Comparison of ENCODE assay signal across 8 mouse cellular contexts in genomic region chr6:119903081-119903789, GRCm38 (mm10). TPM values are rescaled to one million over a fixed set of nuclear protein-coding genes. Genes with fewer than 3 reads are reported as not detected.
DNase-seq lines count a peak whose midpoint lies in the region; ATAC-seq and TF ChIP-seq lines count a peak whose summit lies in the region.

No protein-coding gene starts in this region.

- CTCF ChIA-PET in Patski (lab: Charles Lee) = no interaction called here

- in situ Hi-C loops in Patski (cut with MboI; ENCODE audit: low pct_unique_long_range_greater_than_20kb) = no loop called here

- peak overlapping the region; percentile 89 for H3K4me2 ChIP-seq in heart, embryonic 14.5 days (ENCODE audit: low read length)
- peak overlapping the region; percentile 62 for H3K4me2 ChIP-seq in forebrain, postnatal 0 days (ENCODE audit: low read depth)

- intact Hi-C loops in heart, postnatal 14 days (cut with DNase I) = loop anchor here (2.0 kb wide), 1 partner anchor 56 kb away; no protein-coding TSS in a partner anchor
- intact Hi-C loops in gastrocnemius, postnatal 14 days (cut with DNase I; ENCODE audit: low total_unique reads) = no loop called here

- no peak for ATAC-seq in heart, embryonic 14.5 days (ENCODE audit: insufficient number of reproducible peaks, insufficient read depth, low FRiP score, low read depth)
- ATAC-seq in Patski = peak; percentile 8
- ATAC-seq in forebrain, postnatal 0 days = no peak; the same call in 1 of the 2 replicates

- no peak for DNase-seq in heart, postnatal 14 days
- no peak for DNase-seq in Patski (ENCODE audit: low read depth, low spot score)
- DNase-seq in forebrain, postnatal 0 days = no peak
- DNase-seq in left cerebral cortex, adult 9 months (ENCODE audit: low spot score in 2 of 2) = no peak
- DNase-seq in B cell, adult 2 months = no peak
- no peak for DNase-seq in gastrocnemius, postnatal 14 days

- POLR2A ChIA-PET in Patski (lab: Charles Lee) = interaction anchor here (0.9 to 1.6 kb wide), 2 partner anchors 14 to 55 kb away, joined by 3 to 6 read pairs; no protein-coding TSS in a partner anchor

- H3K27ac ChIP-seq in heart, embryonic 14.5 days (replicated peaks in 1 of 2; ENCODE audit: control insufficient read depth in 1 of 2, insufficient read depth in 1 of 2, low read depth in 2 of 2, low read length in 2 of 2) = peak overlapping the region; percentile 92 to 96
- H3K27ac ChIP-seq in forebrain, postnatal 0 days (ENCODE audit: low read depth, low read length) = peak overlapping the region; percentile 96
- no peak overlapping the region for H3K27ac ChIP-seq in macrophage

- TF ChIP-seq CTCF in Patski (IDR thresholded peaks at IDR 0.05) = no peak
- TF ChIP-seq CTCF in forebrain, postnatal 0 days (IDR thresholded peaks at IDR 0.05; ENCODE audit: low read depth) = no peak

- no peaks in the 10 kb centered on the region for H3K27me3 ChIP-seq in heart, embryonic 14.5 days (ENCODE audit: control insufficient read depth, insufficient read depth, low read length)
- no peaks in the 10 kb centered on the region for H3K27me3 ChIP-seq in Patski
- no peaks in the 10 kb centered on the region for H3K27me3 ChIP-seq in forebrain, postnatal 0 days (ENCODE audit: insufficient read depth, low read length)

- H3K4me3 ChIP-seq in heart, embryonic 14.5 days (ENCODE audit: control insufficient read depth in 1 of 2, insufficient read depth in 1 of 2, low read depth in 1 of 2, low read length in 2 of 2) = peak overlapping the region; percentile 79 to 93
- H3K4me3 ChIP-seq in forebrain, postnatal 0 days (ENCODE audit: low read depth, low read length) = peak overlapping the region; percentile 97
- H3K4me3 ChIP-seq in macrophage (ENCODE audit: inconsistent target) = peak overlapping the region; percentile 61

- H3K4me1 ChIP-seq in heart, embryonic 14.5 days (ENCODE audit: control insufficient read depth in 2 of 2, insufficient read depth in 2 of 2, low read length in 2 of 2) = peaks cover 0 to 8% of the 10 kb centered on the region in 2 experiments; a peak in 2 of 4 replicates
- peaks cover 6% of the 10 kb centered on the region; the same call in 1 of the 2 replicates for H3K4me1 ChIP-seq in forebrain, postnatal 0 days (ENCODE audit: insufficient read depth)

- peaks cover 11% of the 10 kb centered on the region for H3K36me3 ChIP-seq in heart, embryonic 14.5 days (ENCODE audit: control insufficient read depth, insufficient read depth, low read length)
- no peaks in the 10 kb centered on the region for H3K36me3 ChIP-seq in forebrain, postnatal 0 days (ENCODE audit: insufficient read depth)
- H3K36me3 ChIP-seq in macrophage (ENCODE audit: inconsistent target) = no peaks in the 10 kb centered on the region

- 17% methylated on average over 15 of the region's 15 CpGs for WGBS in heart, embryonic 14.5 days
- 20% methylated on average over 15 of the region's 15 CpGs for WGBS in forebrain, postnatal 0 days
- 18% methylated on average over 15 of the region's 15 CpGs for WGBS in macrophage (ENCODE audit: missing documents)

- H3K9ac ChIP-seq in heart, embryonic 14.5 days (ENCODE audit: low read length) = peak overlapping the region; percentile 92
- peak overlapping the region; percentile 88 for H3K9ac ChIP-seq in forebrain, postnatal 0 days

- no peaks in the 10 kb centered on the region for H3K9me3 ChIP-seq in heart, embryonic 14.5 days (ENCODE audit: control insufficient read depth, low read length)
- H3K9me3 ChIP-seq in forebrain, postnatal 0 days (ENCODE audit: low read length) = no peaks in the 10 kb centered on the region

- peaks cover 54% of the 10 kb centered on the region for H3K79me2 ChIP-seq in macrophage (ENCODE audit: inconsistent target)

RNA-seq across cellular contexts. Expression of gene Rad52, which starts 0.7 kb away (rescaled TPM):
- 13.0 and 13.7 TPM in 2 replicates for polyA plus RNA-seq in heart, embryonic 14.5 days (2014; fragmentation: Nextera tagmentation; extraction: Ambion mirVana)
- 10 to 100 TPM; 12.3 to 14.3 TPM for total RNA-seq in heart, postnatal 14 days (2021)
- polyA plus RNA-seq in Patski (2021) (23.8 TPM), macrophage (2018) (5.0 to 8.7 TPM (median 6.8 TPM) in 3 replicates)
- 35.2 and 36.1 TPM in 2 replicates for total RNA-seq in forebrain, postnatal 0 days (2014; rRNA removed)
- polyA plus RNA-seq in forebrain, postnatal 0 days (2015; fragmentation: Nextera tagmentation; extraction: Ambion mirVana) = 18.4 and 19.1 TPM in 2 replicates
- 10 to 100 TPM; 15.1 to 83.3 (median 50.4) TPM for total RNA-seq in macrophage (2018; cell fraction: chromatin; rRNA removed)
- 1 to 10 TPM; 3.5 to 8.7 (median 5.1) TPM for total RNA-seq in macrophage (2018; cell fraction: cytosol; rRNA removed)
- total RNA-seq in macrophage (2018; cell fraction: nucleus; rRNA removed) = 10 to 100 TPM in 24 of 26 experiments, 1 to 10 TPM in 2; 7.0 to 44.2 (median 26.2) TPM
- 10 to 100 TPM; 11.3 to 11.5 TPM for total RNA-seq in gastrocnemius, postnatal 14 days (2021)

RNA-seq across cellular contexts. Expression of gene Erc1, which starts 55.3 kb away (rescaled TPM):
- polyA plus RNA-seq in heart, embryonic 14.5 days (2014; fragmentation: Nextera tagmentation; extraction: Ambion mirVana) = 20.0 and 21.7 TPM in 2 replicates
- 10 to 100 TPM; 36.9 to 39.9 TPM for total RNA-seq in heart, postnatal 14 days (2021)
- polyA plus RNA-seq in Patski (2021) (23.3 TPM), macrophage (2018) (4.8 to 8.4 TPM (median 6.9 TPM) in 3 replicates)
- total RNA-seq in forebrain, postnatal 0 days (2014; rRNA removed) = 67.2 and 83.3 TPM in 2 replicates
- 30.5 and 43.3 TPM in 2 replicates for polyA plus RNA-seq in forebrain, postnatal 0 days (2015; fragmentation: Nextera tagmentation; extraction: Ambion mirVana)
- total RNA-seq in macrophage (2018; cell fraction: chromatin; rRNA removed) = 10 to 100 TPM; 18.1 to 75.8 (median 41.3) TPM
- 1 to 10 TPM; 4.6 to 9.8 (median 6.7) TPM for total RNA-seq in macrophage (2018; cell fraction: cytosol; rRNA removed)
- total RNA-seq in macrophage (2018; cell fraction: nucleus; rRNA removed) = 10 to 100 TPM in 24 of 26 experiments, 1 to 10 TPM in 2; 9.3 to 39.1 (median 17.1) TPM
- 10 to 100 TPM; 19.3 to 21.2 TPM for total RNA-seq in gastrocnemius, postnatal 14 days (2021)
